Mouse (Mus musculus) CH12.LX (cell line): ENCODE measurements around the gene Gp6.

Source experiments
- CTCF ChIP-seq, 2 experiments: IDR thresholded peaks in 1 of 2; conservative IDR thresholded peaks in 1 of 2; 2 replicates each; pipeline ENCODE4 v1.5.1; 2011 to 2012; ENCODE audit warnings: low read depth in 2 of 2, low read length in 2 of 2, improper control_type of control experiment in 1 of 2, inconsistent platforms in 1 of 2, mild to moderate bottlenecking in 1 of 2, moderate library complexity in 1 of 2
- EP300 ChIP-seq: IDR thresholded peaks from 2 replicates; pipeline ENCODE4 v1.6.1; 2011; ENCODE audit warnings: low read length, improper control_type of control experiment
- ETS1 ChIP-seq: conservative IDR thresholded peaks from 2 replicates; pipeline ENCODE4 v1.6.1; 2012; ENCODE audit warnings: low read depth, mild to moderate bottlenecking, inconsistent platforms, low read length, improper control_type of control experiment, moderate library complexity
- IRF4 ChIP-seq: IDR thresholded peaks from 2 replicates; pipeline ENCODE4 v1.6.1; 2014; ENCODE audit warnings: low read depth, mild to moderate bottlenecking, inconsistent platforms, low read length, improper control_type of control experiment
- JUND ChIP-seq: conservative IDR thresholded peaks from 2 replicates; pipeline ENCODE4 v1.6.1; 2011; ENCODE audit warnings: low read depth, low read length, improper control_type of control experiment
- MAX ChIP-seq: IDR thresholded peaks from 2 replicates; pipeline ENCODE4 v1.6.1; 2011; ENCODE audit warnings: low read length, improper control_type of control experiment
- MAZ ChIP-seq: IDR thresholded peaks from 2 replicates; pipeline ENCODE4 v1.6.1; 2012; ENCODE audit warnings: low read depth, mild to moderate bottlenecking, inconsistent platforms, low read length, improper control_type of control experiment, moderate library complexity
- POLR2A ChIP-seq: IDR thresholded peaks from 2 replicates; pipeline ENCODE4 v1.6.1; 2011; ENCODE audit warnings: low read depth, mild to moderate bottlenecking, improper control_type of control experiment, low read length
- USF1 ChIP-seq: IDR thresholded peaks from 2 replicates; pipeline ENCODE4 v1.6.1; 2014; ENCODE audit warnings: low read depth, mild to moderate bottlenecking, inconsistent platforms, low read length, improper control_type of control experiment
- USF2 ChIP-seq: conservative IDR thresholded peaks from 2 replicates; pipeline ENCODE4 v1.6.1; 2011; ENCODE audit warnings: low read depth, low read length, improper control_type of control experiment
- ZC3H11A ChIP-seq: IDR thresholded peaks from 2 replicates; pipeline ENCODE4 v1.6.1; 2012; ENCODE audit warnings: low read depth, mild to moderate bottlenecking, inconsistent platforms, low read length, improper control_type of control experiment
- ZKSCAN1 ChIP-seq: IDR thresholded peaks from 2 replicates; pipeline ENCODE4 v1.6.1; 2012; ENCODE audit warnings: low read depth, inconsistent platforms, low read length, improper control_type of control experiment, borderline replicate concordance
- ZNF384 ChIP-seq: IDR thresholded peaks from 2 replicates; pipeline ENCODE4 v1.6.1; 2012; ENCODE audit warnings: low read depth, low read length, improper control_type of control experiment, inconsistent platforms

DNA sequence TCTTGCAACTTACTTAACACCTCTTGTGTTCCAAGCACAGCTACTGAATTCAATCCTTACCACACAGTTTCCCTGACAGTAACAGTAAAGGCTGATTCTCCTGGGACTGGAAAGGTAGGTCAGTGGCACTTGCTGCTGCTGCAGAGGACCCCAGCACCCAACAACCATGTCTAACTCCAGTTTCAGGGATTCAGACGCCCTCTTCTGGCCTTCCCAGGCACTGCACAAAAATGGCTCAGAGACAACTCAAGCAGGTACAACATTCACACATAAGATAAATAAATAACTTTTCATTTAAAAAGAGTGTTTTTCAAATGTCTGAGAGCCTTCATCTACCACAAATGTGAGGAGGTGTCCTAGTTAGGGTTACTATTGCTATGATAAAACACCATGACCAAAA is 49.6 kb upstream of the Gp6 start:
- TF ChIP-seq ETS1 (no peak), CTCF (conservative IDR thresholded peaks at IDR 0.05 in 1 of 2, IDR thresholded peaks at IDR 0.05 in 1 of 2; ENCODE audit: low read depth in 2 of 2, low read length in 2 of 2) (peak in 1 of 2 experiments; percentile 45; a peak in 2 of 4 replicates), POLR2A (no peak), ZNF384 (no peak), IRF4 (no peak), MAZ (no peak), ZKSCAN1 (no peak), ZC3H11A (no peak), USF1 (no peak), EP300 (no peak), JUND (no peak), MAX (no peak), USF2 (no peak)
